Mouse (Mus musculus) granulocyte monocyte progenitor cell, adult 5-6 weeks (primary cell): Measurements from ENCODE around the gene Cuta. TPM values are rescaled to one million over a fixed set of nuclear protein-coding genes. Genes with fewer than 3 reads are reported as not detected.
A peak's percentile ranks its signal among the peaks of the same experiment; 100 is the strongest.

Source experiments
- ATAC-seq: replicated peaks from 2 replicates; pipeline ENCODE4 v1.8.0; 2016; ENCODE audit warnings: mild to moderate bottlenecking, moderate TSS enrichment, inconsistent platforms; ENCODE audit not compliant: poor library complexity, severe bottlenecking
- total RNA-seq, 2 experiments: library from RNA; stranded (forward) in 1 of 2; stranded (reverse) in 1 of 2; fragments of 200-712, 200-1000 nt in 1 of 2; fragments of >200 nt in 1 of 2; fragmentation: Nextera tagmentation in 1 of 2; gene quantifications; 2 replicates each; pipeline ENCODE4 v1.2.3; 2014 to 2017

Gene Cuta
- total RNA-seq, 2 experiments from 2014 or later: 60.5 to 226 TPM

DNA sequence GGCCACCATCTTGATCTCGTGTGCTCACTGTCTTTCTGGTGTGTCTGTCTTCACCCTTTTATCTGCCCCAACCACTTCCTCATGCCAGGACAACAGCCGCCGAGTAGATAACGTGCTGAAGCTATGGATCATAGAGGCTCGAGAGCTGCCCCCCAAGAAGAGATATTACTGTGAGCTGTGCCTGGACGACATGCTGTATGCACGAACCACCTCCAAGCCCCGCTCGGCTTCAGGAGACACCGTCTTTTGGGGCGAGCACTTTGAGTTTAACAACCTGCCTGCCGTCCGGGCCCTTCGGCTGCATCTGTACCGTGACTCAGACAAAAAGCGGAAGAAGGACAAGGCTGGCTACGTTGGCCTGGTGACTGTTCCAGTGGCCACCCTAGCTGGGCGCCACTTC, 17.5 kb upstream of the Cuta start:
- no peak for ATAC-seq

DNA sequence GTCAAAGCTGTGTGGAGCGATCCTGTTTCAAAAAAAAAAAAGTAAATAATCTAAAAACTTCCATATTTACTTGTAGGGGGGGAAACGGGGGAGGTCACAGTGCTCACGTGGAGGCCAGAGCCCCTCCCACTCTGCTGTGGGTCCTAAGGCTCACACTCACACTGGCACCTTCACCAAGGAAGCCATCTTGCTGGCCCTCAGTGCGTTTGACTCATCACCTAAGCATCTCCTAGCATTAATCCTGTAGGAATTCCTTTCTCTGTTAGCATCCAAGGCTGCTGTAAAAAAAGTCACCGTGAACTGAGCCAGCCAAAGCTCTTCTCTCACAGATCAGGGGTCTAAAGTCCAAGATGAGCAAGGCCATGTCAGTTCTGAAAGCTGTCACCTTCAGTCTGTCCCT, 16.9 kb upstream of the Cuta start:
- ATAC-seq: no peak

DNA sequence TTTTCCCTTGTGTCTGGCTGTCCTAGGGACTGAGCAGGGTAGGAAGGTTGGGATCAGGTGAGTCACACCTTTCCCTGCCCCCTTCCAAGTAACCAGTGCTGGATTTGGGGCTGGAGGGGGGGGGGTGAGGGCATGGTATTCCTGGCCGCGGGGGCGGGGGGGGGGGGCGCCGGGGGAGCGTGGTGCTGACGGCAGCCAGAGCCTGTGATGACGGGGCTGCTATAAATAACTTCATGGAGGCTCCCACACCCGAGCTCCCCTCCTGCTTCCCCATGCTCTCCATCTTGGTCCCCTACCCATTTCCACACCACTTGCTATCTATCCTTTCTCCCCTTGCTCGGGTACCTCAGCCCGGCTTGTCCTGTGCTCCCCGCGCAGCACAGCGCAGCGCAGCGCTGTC, 14.4 kb upstream of the Cuta start:
- no peak for ATAC-seq

DNA sequence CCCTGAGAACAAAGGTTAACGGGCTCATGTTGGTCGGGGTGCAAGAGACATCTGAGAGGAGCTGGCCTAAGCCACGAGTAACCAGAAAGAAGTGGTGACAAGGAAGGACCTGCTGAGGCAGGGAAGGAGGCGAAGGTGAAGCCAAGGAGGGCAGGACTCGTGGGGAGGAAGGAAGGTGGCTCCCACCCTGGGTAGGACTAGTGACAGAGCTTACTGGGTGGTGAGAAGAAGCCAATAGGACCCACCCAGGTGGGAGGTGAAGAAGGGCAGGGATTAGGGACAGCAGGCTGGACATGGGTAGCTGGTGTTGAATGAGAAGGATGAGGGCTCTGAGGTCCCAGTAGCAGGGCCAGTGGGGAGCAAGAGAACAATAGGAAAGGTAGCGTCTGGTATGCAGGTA, 13.8 kb upstream of the Cuta start:
- no peak for ATAC-seq

GRCm38 (mm10) chr17:26951952-26952877, 12.8 kb upstream of the Cuta start:
- ATAC-seq: no peak

GRCm38 (mm10) chr17:26951406-26951805, 12.0 kb upstream of the Cuta start:
- ATAC-seq: peak; percentile 52; the same call in 1 of the 2 replicates

- ATAC-seq: no peak
Observed at GRCm38 (mm10) chr17:26950560-26951288, 11.4 kb upstream of the Cuta start.

DNA sequence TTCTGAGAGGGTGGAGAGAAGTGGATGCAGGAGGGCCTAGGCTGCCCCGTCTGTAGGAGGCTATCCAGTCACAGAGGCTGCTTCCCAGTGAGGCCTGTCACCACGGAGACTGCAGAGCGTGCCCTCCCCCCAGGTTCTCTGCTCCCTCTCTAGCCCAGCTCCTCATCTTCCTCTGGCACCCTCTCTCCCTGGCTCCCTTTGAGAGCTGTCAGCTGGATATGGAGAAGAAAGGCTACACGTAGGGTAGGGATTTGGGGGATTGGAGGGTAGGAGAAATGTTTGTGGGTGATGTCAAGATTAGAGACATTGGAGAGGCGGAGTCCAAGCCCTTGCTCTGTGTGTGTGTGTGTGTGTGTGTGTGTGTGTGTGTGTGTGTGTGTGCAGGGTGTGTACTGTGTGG, 10.5 kb upstream of the Cuta start:
- ATAC-seq: no peak

GRCm38 (mm10) chr17:26949051-26949577, 9.7 kb upstream of the Cuta start:
- peak; percentile 45 for ATAC-seq

DNA sequence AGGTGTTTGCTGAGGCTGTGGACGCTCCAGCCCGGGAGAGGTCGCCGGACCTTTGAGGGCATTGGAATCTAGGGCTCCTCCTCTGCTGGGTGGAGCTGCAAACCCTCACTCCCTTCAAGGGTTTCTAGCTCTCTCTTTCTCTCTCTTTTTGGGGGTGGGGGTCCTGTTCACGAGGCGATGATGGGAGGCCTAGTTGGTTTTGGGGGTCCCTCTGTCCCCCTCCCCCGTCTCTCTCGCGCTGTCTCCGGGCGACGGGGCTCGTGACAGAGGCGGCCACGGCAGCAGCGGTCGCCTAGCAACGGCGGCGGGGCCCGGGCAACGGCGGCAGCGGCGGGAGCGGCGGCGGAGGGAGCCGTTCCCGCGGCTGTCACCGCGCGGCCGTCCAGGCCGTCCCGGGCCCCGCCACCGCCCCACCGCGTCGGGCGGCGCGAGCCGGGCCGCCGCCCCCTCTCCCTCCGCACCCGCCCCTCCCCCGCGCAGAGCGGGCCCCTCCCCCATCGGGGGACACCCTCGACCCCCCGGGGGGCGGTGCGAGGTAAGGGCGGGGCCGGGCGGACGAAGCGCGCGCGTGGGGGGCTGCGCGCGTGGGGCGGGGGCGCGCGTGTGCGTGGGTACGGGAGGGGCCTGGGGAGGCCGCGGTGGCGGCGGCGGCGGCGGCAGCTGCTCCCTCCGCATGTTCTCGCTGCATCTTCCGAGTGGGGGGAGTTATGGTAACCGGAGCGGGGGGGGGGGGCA, 9.1 kb upstream of the Cuta start:
- ATAC-seq: no peak; the same call in 1 of the 2 replicates

- ATAC-seq: no peak
Observed at GRCm38 (mm10) chr17:26947231-26948100, 8.1 kb upstream of the Cuta start.

GRCm38 (mm10) chr17:26946567-26946966, 7.2 kb upstream of the Cuta start:
- ATAC-seq: peak; percentile 53

- no peak for ATAC-seq
Observed at GRCm38 (mm10) chr17:26945824-26946495, 6.6 kb upstream of the Cuta start.

DNA sequence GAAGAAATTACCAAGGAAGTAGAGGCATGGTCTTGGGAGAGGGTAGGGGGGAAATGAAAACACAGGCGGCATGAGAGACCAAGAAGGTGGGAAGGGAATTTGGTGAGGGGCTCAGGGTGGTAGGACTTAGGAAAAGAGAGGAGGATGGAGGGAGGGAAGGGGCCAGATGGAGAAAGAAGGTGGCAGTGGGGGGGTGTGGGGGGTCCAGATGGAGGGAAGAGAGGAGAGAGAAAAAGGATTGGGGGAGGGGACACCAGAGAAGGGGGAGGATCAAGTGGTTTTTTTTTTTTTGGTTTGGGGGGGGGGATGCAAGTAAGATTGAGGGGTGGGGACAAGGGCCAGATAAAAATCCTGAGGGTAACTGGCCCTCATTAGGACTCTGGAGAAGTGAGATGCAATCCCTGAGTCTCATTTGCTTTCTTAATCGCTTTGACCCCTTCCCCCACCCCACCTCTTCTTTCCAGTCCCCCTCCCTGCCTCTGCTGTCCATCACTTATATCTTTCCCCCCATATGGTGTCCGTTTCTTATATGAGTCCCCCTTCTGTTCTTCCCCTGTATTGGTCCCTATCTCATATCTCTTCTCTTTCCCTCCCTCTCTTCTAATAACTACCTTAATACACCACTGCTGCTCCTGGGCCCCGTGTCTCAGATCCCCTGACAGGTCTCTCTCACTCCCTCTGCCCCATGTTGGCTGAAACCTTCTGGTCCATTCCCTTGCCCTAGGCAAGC, 2.6 kb upstream of the Cuta start:
- ATAC-seq: no peak

DNA sequence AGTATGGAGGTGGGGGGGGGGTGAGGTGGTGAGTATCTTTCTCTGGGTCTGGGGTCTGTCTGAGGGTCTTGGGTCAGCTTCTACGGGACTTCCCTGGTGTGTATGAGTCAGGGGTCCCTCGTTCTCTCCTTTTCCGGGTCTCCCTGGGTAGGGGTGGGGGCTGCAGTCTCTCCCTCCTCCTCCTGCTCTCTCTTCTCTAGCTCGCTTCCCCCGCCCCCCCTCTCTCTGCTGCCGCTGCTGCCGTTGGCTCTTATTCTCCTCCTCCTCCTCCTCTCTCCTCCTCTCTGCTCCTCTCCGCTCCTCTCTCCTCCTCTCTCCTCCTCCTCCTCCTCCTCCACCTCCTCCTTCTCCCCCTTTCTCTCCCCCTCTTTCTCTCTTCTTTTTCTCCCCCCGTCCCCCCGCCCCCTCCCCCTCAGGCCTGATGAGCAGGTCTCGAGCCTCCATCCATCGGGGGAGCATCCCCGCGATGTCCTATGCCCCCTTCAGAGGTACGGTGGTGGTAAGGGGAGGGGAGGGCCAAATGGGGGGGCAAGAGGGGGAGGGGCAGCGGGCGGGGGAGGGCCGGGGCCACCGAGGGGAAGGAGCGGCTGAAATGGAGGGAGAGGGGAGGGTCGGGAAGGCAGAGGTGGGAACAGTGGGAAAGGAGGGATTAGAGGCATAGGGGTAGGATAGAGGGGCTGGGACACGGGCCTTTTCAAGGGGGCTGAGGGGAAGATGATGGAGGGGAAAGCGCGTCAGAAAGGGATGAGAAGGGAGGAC, 1.8 kb upstream of the Cuta start, which contains the start of gene Syngap1:
Gene Syngap1, plus strand, starts transcription at position 223 of the 759 bp plus-strand sequence.
- ATAC-seq: no peak

- no peak for ATAC-seq
Observed at GRCm38 (mm10) chr17:26939973-26940300, 568 bp upstream of the Cuta start.

GRCm38 (mm10) chr17:26938731-26939130, 638 bp downstream of the Cuta start:
- no peak for ATAC-seq
